Mouse (Mus musculus): ENCODE measurements around the gene Nanp.

DNA sequence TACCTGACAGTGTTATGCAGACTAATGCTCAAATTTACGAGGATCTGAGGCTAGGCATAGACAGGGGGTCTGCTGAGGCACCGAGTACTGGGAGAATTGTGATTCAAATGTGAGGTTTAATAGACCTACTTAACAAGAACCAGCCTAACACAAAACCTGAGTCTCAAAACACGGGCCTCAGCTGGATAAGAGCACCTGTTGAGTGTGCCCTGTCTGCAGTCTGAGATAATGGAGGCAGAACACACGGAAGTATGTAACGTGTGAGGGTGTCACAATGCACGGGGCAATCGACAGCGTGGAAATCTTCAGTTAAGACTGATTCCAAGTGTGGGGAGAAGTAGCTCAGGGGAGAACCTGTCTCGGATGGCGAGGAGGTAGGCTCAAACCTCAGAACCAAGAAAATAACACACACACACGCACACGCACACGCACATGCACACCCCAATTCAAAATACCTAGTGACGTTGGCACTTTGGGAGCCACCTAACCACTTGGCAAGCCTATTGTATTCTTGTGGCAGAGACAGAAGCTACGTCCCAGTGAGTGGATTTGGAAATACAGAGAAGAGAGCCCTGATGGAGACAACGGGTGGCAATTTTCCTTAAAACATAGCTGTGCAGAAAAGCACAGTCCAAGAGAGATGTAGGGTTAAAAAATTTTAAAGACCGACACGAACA, 1.2 kb downstream of the Nanp start:
- TF ChIP-seq ETS1 (conservative IDR thresholded peaks at IDR 0.05; ENCODE audit: low read depth, low read length) = no peak
- no peak for TF ChIP-seq CTCF (conservative IDR thresholded peaks at IDR 0.05 in 1 of 2, IDR thresholded peaks at IDR 0.05 in 1 of 2; ENCODE audit: low read depth in 2 of 2, low read length in 2 of 2)
- no peak for TF ChIP-seq POLR2A (IDR thresholded peaks at IDR 0.05; ENCODE audit: low read depth, low read length)
- TF ChIP-seq ZMIZ1 (IDR thresholded peaks at IDR 0.05; ENCODE audit: low read depth, low read length) = no peak
- TF ChIP-seq MAX (IDR thresholded peaks at IDR 0.05; ENCODE audit: low read length) = no peak
- no peak for TF ChIP-seq UBTF (IDR thresholded peaks at IDR 0.05; ENCODE audit: low read depth, low read length)
- no peak for TF ChIP-seq E2F4 (IDR thresholded peaks at IDR 0.05; ENCODE audit: insufficient replicate concordance, low read depth, low read length)
- 0 out of 2 replicates have a peak, but pooled peaks have one; percentile 41 for TF ChIP-seq ELF1 (IDR thresholded peaks at IDR 0.05; ENCODE audit: low read depth, low read length)
- no peak for TF ChIP-seq USF2 (conservative IDR thresholded peaks at IDR 0.05; ENCODE audit: low read depth, low read length)
- TF ChIP-seq MXI1 (IDR thresholded peaks at IDR 0.05; ENCODE audit: low read depth, low read length) = peak; percentile 42

All from CH12.LX (cell line).